Mouse (Mus musculus) A20 (cell line): ENCODE measurements around the gene Hlcs.
A peak's percentile ranks its signal among the peaks of the same experiment; 100 is the strongest.

ENCODE experiments used
- DNase-seq: peaks from one replicate; pipeline ENCODE4 v3.0.0-alpha.2; 2011; ENCODE audit warnings: low read depth, low spot score

The Hlcs gene

DNA sequence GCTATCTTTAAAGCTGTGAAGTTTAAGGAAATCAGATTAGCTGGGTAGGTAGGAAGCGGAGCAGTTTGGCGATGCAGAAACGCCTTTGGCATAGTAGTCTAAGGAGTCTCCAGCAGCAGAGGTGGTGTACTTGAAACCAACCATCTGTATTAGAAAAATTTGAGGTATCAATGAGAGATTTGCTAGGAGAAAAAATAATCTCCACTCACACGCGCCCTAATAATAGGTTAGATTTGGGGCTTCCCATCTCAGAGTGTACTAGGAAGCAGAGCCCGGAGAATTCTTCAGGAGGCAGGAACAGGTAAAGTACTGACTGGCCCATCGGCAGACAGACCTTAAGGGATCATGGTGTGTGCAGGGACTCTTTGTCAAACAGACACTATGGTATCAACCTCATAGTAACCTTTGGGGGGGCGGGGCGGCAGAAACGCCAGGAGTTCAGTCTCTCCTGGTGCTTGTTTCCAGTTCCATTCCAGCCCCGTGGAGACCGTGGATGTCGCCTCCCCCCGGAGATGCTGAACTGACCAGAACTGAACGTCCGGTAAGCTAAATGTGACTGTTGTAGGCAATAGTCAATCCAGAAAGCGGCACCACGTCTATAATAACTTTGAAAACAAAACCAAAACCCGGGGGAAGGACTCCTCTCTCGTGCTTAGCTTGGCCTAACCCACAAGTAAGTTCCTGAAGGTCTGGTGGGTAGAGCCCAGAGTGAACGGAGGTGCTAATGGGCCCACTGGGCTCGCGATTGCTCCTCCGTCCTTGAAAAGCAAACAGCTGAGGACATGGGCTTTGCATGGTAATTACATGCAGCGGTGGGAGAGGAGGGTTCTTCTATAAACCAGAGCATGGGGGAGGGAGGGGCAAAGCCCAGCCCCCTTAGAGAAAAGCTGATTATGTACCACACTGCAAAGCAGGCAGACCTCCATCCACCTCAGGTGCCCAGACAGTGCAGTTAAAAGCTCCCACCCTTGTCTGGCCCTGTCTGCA, 15.8 kb upstream of the Hlcs start:
- peak; percentile 29 for DNase-seq

- no peak for DNase-seq
Observed at GRCm38 (mm10) chr16:94327781-94328711, 14.7 kb upstream of the Hlcs start, which contains the start of gene Ripply3. TSS of gene Ripply3 (plus strand) at chr16:94328420.

DNA sequence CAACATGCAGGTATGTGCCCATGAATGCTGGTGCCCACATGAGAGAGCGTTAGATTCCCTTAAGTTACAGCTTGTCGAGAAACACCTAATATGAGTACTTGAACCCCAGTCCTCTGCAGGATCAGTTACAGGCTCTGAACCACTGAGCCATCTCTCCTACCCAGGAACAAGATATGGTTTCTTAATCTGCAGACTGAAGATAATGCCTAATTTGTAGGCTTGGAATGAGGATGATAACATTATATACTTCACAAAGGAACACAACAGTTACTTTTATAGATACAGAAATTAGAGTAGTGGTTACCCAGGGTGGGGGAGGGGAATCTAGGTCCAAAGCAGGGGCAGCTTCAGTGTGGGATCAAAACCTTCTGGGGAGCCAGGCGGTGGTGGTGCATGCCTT, 12.6 kb upstream of the Hlcs start:
- DNase-seq, result no peak

- no peak for DNase-seq
Observed at GRCm38 (mm10) chr16:94323681-94324080, 10.3 kb upstream of the Hlcs start.

GRCm38 (mm10) chr16:94320223-94320622, 6.9 kb upstream of the Hlcs start:
- peak; percentile 66 for DNase-seq

DNA sequence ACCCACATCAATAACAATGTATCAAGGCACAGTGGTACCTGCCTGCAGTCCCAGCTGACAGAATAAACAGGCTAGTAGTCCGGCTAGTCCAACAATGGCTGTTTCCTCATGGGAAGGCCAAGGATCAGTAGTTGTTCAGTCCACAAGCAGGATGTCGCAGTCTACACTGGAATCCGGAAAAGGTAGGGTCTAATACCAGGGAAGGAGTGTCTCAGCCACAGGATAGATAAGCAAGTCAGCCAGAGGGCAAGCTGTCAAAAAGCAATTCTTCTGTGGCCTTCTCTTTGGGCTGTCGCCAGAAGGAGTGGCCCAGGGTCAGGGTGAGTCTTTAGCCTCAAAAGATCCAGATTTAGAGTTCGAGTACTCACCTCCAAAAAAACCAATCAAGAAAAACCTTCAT, 4.4 kb upstream of the Hlcs start:
- no peak for DNase-seq

GRCm38 (mm10) chr16:94315215-94315614, 1.8 kb upstream of the Hlcs start:
- DNase-seq, result no peak

DNA sequence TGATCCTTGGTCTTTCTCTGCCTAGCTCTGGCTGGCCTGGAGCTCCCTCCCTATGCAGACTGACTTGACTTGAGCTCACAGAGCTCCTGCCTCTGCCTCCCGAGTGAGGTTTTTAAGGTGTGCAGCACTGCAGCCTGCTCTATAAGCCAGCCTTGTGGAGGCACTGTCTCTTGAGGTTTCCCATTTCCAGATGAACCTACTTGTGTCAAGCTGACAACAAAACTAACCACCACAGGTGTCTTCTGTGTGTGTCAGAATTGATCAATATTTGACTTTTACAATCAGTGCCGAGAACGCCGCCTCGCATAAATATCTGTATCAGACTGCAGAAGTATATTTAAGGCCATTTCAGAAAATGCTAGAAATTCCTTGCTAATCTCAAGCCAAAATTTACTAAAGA, 1.3 kb upstream of the Hlcs start:
- DNase-seq, result no peak

DNA sequence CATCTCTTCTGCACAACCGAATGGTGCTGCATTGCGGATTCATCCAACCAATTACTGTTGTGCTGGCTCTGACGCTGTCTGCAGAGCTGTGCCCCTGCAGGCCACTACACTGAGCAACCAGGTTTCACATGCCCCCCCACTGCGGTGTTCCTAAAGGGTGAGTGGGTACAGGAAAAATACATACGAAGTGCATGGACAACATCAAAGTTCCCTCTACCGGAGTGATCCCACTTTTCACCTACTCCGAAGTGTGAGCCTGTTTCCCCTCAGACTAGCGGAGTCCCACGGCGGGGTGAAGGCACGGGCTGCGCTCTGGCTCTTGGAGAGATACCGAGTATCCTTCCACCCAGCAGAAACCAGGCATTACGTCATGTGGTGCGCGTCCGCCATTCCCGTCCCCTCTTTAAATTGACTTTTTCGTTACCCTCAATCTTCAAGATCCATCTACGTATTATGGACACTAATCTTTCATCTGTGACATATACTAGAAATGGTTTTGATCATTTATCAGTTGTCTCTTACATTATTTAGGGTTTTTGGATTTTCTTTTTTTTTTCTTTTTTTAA, 625 bp downstream of the Hlcs start:
- peak; percentile 96 for DNase-seq

- peak; percentile 15 for DNase-seq
Observed at GRCm38 (mm10) chr16:94311931-94312330, 1.4 kb downstream of the Hlcs start.

DNA sequence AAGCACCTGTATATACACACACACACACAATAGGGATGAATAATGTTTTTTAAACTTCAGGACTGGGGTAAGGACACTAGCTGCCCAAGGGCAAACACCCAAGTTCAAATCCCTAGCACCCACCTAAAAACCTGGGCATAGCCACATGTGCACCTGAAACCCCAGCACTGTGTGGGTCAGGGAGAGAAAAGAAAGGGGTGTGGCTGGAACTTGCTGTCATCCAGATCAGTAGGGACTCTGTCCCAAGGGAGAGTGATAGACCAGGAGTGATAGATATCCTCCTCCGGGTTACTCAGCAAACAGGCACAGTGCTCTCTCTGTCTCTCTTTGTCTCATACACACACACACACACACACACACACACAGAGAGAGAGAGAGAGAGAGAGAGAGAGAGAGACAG, 2.0 kb downstream of the Hlcs start:
- DNase-seq, result no peak

DNA sequence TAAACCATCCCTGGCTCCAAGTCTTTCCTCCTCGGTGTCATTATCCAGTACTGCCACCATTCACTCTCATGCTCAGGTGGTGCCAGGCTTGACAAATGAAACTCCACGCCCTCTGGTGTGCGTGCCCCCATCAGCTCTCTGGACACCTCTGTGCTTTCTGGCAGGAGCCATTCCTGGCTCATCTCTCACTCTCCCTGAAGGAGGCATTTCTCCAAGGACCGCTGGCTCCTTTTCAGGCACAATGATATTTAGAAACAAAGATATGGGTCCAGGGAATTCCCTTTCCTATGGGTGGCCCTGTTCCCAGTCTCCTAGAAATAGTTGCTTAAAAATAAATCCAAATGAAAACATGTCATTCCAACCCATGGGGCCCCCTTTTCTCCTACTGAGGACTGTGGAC, 4.3 kb downstream of the Hlcs start:
- no peak for DNase-seq

GRCm38 (mm10) chr16:94307942-94308341, 5.4 kb downstream of the Hlcs start:
- no peak for DNase-seq

GRCm38 (mm10) chr16:94307526-94307925, 5.8 kb downstream of the Hlcs start:
- no peak for DNase-seq

- DNase-seq, result no peak
Observed at GRCm38 (mm10) chr16:94303203-94303535, 10.2 kb downstream of the Hlcs start.

GRCm38 (mm10) chr16:94302274-94303202, 10.8 kb downstream of the Hlcs start:
- no peak for DNase-seq

DNA sequence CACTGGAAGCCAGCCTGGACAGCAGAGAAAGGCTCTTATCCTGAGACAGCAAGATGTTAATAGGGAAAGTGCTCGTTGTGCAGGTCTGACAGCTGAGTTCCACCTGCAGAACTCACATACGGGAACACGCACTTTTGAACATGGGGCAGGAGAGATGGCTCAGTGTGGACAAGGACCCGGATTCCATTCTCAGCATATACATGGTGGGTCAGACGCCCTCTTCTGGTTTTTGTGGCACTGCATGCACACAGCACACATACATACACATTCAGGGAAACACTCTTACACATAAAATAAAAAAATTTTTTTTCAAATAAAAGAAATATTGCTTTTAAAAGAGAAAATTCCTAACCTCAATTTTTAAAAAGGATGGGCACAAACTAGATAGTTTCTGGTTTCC, 11.7 kb downstream of the Hlcs start:
- no peak for DNase-seq

GRCm38 (mm10) chr16:94301194-94301593, 12.2 kb downstream of the Hlcs start:
- DNase-seq, result no peak

GRCm38 (mm10) chr16:94299210-94299609, 14.2 kb downstream of the Hlcs start:
- peak; percentile 50 for DNase-seq

- DNase-seq, result no peak
Observed at GRCm38 (mm10) chr16:94298081-94298480, 15.3 kb downstream of the Hlcs start.

- no peak for DNase-seq
Observed at GRCm38 (mm10) chr16:94291141-94291540, 22.2 kb downstream of the Hlcs start.
